Mouse (Mus musculus) E14TG2a.4 (cell line): ENCODE measurements around the gene Sgcd.

Experiments
- CTCF ChIP-seq: conservative IDR thresholded peaks from 2 replicates; pipeline ENCODE4 v1.5.1; 2014; ENCODE audit warnings: low read length
- POU5F1 ChIP-seq: IDR thresholded peaks from 2 replicates; pipeline ENCODE4 v1.6.1; 2014; ENCODE audit warnings: low read length, borderline replicate concordance

GRCm38 (mm10) chr11:47299777-47300176 lies 689.0 kb downstream of the Sgcd start:
- no peak for TF ChIP-seq CTCF
- no peak for TF ChIP-seq POU5F1
